In the genomic region with DNA sequence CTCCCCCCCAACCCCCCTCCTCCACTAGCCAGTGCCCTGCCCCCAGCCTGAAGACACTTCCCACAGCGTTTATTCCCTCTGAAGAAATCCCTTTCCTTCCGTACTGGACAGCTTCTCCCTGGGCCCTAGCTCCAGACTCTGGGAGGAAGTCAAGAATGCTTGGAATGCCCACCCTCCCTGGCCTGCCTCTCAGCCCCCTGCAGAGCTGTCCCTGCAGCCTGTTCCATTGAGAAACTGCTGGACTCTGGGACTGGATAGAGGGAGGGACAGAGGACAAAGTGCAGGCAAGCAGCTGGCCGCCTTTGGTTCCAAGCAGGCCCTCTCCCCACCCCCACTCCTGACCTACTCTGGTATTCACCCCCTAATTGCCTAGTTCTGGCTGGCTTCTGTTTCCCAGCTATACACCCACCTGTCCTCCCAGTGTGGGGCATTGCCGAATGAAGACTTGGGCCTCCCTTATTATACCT, we compare ENCODE assay signal across 8 mouse cellular contexts. TPM values are rescaled to one million over a fixed set of nuclear protein-coding genes. Genes with fewer than 3 reads are reported as not detected.
A peak's percentile ranks its signal among the peaks of the same experiment; 100 is the strongest.
DNase-seq lines count a peak whose midpoint lies in the region; ATAC-seq and TF ChIP-seq lines count a peak whose summit lies in the region.

No protein-coding gene starts in this region.

- ATAC-seq in heart, embryonic 15.5 days (replicated peaks; ENCODE audit: insufficient number of reproducible peaks, insufficient read depth, low FRiP score, low read depth): peak; percentile 87

- no peak for TF ChIP-seq CTCF in embryonic fibroblast, embryonic 13.5 days (IDR thresholded peaks at IDR 0.05; ENCODE audit: borderline replicate concordance, insufficient read depth, low read length)

- 0 out of 2 replicates have a peak, but pooled peaks cover 2% of the 10 kb centered on the region for H3K27me3 ChIP-seq in heart, embryonic 15.5 days

- H3K27ac ChIP-seq in embryonic fibroblast, embryonic 13.5 days (ENCODE audit: insufficient read depth, low read length): peak overlapping the region; percentile 91
- H3K27ac ChIP-seq in heart, embryonic 15.5 days: peak overlapping the region; percentile 62

- no peaks in the 10 kb centered on the region for H3K36me3 ChIP-seq in heart, embryonic 15.5 days

- peaks cover 22% of the 10 kb centered on the region for H3K4me1 ChIP-seq in embryonic fibroblast, embryonic 13.5 days (ENCODE audit: control insufficient read depth, insufficient read depth, low read length)
- H3K4me1 ChIP-seq in heart, embryonic 15.5 days (replicated peaks): peaks cover 45% of the 10 kb centered on the region

- H3K9ac ChIP-seq in heart, embryonic 15.5 days: no peak overlapping the region

- DNase-seq in NIH3T3 (ENCODE audit: low read depth): peak; percentile 84
- peak; percentile 93 for DNase-seq in kidney, postnatal 10 days
- peak; percentile 83 for DNase-seq in mesoderm, embryonic 11.5 days (ENCODE audit: low read depth, low spot score)
- no peak for DNase-seq in thymus, postnatal 14 days
- no peak for DNase-seq in left cerebral cortex, adult 18-20 months (ENCODE audit: low spot score in 2 of 2)
- no peak for DNase-seq in right cerebral cortex, postnatal 36 days (ENCODE audit: low spot score in 2 of 2)

- no peak for TF ChIP-seq POLR2A in embryonic fibroblast, embryonic 13.5 days (IDR thresholded peaks at IDR 0.05; ENCODE audit: low read depth, low read length)

- no peak overlapping the region for H3K4me3 ChIP-seq in embryonic fibroblast, embryonic 13.5 days (ENCODE audit: insufficient read depth, low read length)
- H3K4me3 ChIP-seq in heart, embryonic 15.5 days: no peak overlapping the region

- no peaks in the 10 kb centered on the region for H3K9me3 ChIP-seq in heart, embryonic 15.5 days (replicated peaks)

- no peak overlapping the region for H3K4me2 ChIP-seq in heart, embryonic 15.5 days

- WGBS in heart, embryonic 15.5 days: 10% methylated on average over 4 of the region's 4 CpGs

RNA-seq across cellular contexts. Expression of gene Nuak2, which starts 17.8 kb away (rescaled TPM):
- polyA plus RNA-seq in embryonic fibroblast, embryonic 13.5 days (2011; ENCODE audit: insufficient read length, low read depth, missing spikeins): 9.2 and 14.2 TPM in 2 replicates
- 3.0 and 3.7 TPM in 2 replicates for polyA plus RNA-seq in heart, embryonic 15.5 days (2015; fragmentation: Nextera tagmentation; extraction: Ambion mirVana)
- total RNA-seq in left cerebral cortex, adult 18-20 months (2021): 1 to 10 TPM; 1.3 TPM

RNA-seq across cellular contexts. Expression of gene Klhdc8a, which starts 35.3 kb away (rescaled TPM):
- polyA plus RNA-seq in embryonic fibroblast, embryonic 13.5 days (2011; ENCODE audit: insufficient read length, low read depth, missing spikeins): 10.5 and 16.1 TPM in 2 replicates
- polyA plus RNA-seq in heart, embryonic 15.5 days (2015; fragmentation: Nextera tagmentation; extraction: Ambion mirVana): 0.33 and 0.68 TPM in 2 replicates
- 10 to 100 TPM; 11.7 to 14.5 TPM for total RNA-seq in left cerebral cortex, adult 18-20 months (2021)

RNA-seq across cellular contexts. Expression of gene Tmcc2, which starts 57.4 kb away (rescaled TPM):
- polyA plus RNA-seq in embryonic fibroblast, embryonic 13.5 days (2011; ENCODE audit: insufficient read length, low read depth, missing spikeins): 11.6 and 12.6 TPM in 2 replicates
- polyA plus RNA-seq in heart, embryonic 15.5 days (2015; fragmentation: Nextera tagmentation; extraction: Ambion mirVana): 12.9 and 18.8 TPM in 2 replicates
- total RNA-seq in left cerebral cortex, adult 18-20 months (2021): 100 to 1,000 TPM; 204 to 205 TPM

Comparison
In these comparisons a context has a peak if more than half of its experiments do, and no peak if none do; other contexts are left out.
1. DNase-seq: peak in NIH3T3 (single experiment), kidney, postnatal 10 days (single experiment) and mesoderm, embryonic 11.5 days (single experiment); none in thymus, postnatal 14 days (single experiment), left cerebral cortex, adult 18-20 months (0 of 2) and right cerebral cortex, postnatal 36 days (0 of 2).